Mouse (Mus musculus) heart, embryonic 14.5 days (tissue): Measurements from ENCODE around the gene Mgat5. TPM values are rescaled to one million over a fixed set of nuclear protein-coding genes. Genes with fewer than 3 reads are reported as not detected.

Experiments
- ATAC-seq: fragments of 200-750 bp; cut with Nextera tagmentation; 2 replicates; pipeline ENCODE4 v1.8.0; 2017; ENCODE audit warnings: low read depth, moderate TSS enrichment; ENCODE audit not compliant: insufficient number of reproducible peaks, insufficient read depth, low FRiP score
- H3K27ac ChIP-seq, 2 experiments: fragments of 200-500 bp in 1 of 2; fragments of 300-500 bp in 1 of 2; sonication (generic) in 1 of 2; replicated peaks in 1 of 2; 2 replicates each; pipeline ENCODE4 v1.5.1; 2012 to 2014; ENCODE audit warnings: low read depth in 2 of 2, low read length in 2 of 2, control low read depth in 1 of 2, mild to moderate bottlenecking in 1 of 2, mixed read lengths in 1 of 2; ENCODE audit not compliant: control insufficient read depth in 1 of 2, insufficient read depth in 1 of 2
- H3K27me3 ChIP-seq: fragments of 300-500 bp; sonication (generic); 2 replicates; pipeline ENCODE4 v1.6.1; 2014; ENCODE audit warnings: mild to moderate bottlenecking, low read length, control low read depth; ENCODE audit not compliant: control insufficient read depth, insufficient read depth
- H3K36me3 ChIP-seq: fragments of 300-500 bp; sonication (generic); 2 replicates; pipeline ENCODE4 v1.6.1; 2014; ENCODE audit warnings: mild to moderate bottlenecking, control low read depth, low read length, mixed read lengths; ENCODE audit not compliant: control insufficient read depth, insufficient read depth
- H3K4me1 ChIP-seq, 2 experiments: fragments of 200-500 bp in 1 of 2; fragments of 300-500 bp in 1 of 2; sonication (generic) in 1 of 2; 2 replicates each; pipeline ENCODE4 v1.6.1; 2012 to 2014; ENCODE audit warnings: low read length in 2 of 2, control low read depth in 1 of 2, mixed read lengths in 1 of 2; ENCODE audit not compliant: control insufficient read depth in 2 of 2, insufficient read depth in 2 of 2
- H3K4me2 ChIP-seq: fragments of 300-500 bp; sonication (generic); 2 replicates; pipeline ENCODE4 v1.6.1; 2014; ENCODE audit warnings: mild to moderate bottlenecking, low read length
- H3K4me3 ChIP-seq, 2 experiments: fragments of 200-500 bp in 1 of 2; fragments of 300-500 bp in 1 of 2; sonication (generic) in 1 of 2; 2 replicates each; pipeline ENCODE4 v1.5.1; 2012 to 2014; ENCODE audit warnings: low read length in 2 of 2, mild to moderate bottlenecking in 2 of 2, control low read depth in 1 of 2, low read depth in 1 of 2, moderate library complexity in 1 of 2; ENCODE audit not compliant: control insufficient read depth in 1 of 2, insufficient read depth in 1 of 2
- H3K9ac ChIP-seq: fragments of 300-500 bp; sonication (generic); 2 replicates; pipeline ENCODE4 v1.6.1; 2014; ENCODE audit warnings: mild to moderate bottlenecking, low read length
- H3K9me3 ChIP-seq: fragments of 300-500 bp; sonication (generic); 2 replicates; pipeline ENCODE4 v1.6.1; 2016; ENCODE audit warnings: low read length, control low read depth; ENCODE audit not compliant: control insufficient read depth
- WGBS: fragments of 180-500 bp; shearing (Covaris S2); extraction: QIAGEN DNeasy Blood & Tissue Kit; methylation state at CpG from one replicate; pipeline ENCODE4 v1.1.7; 2014; 5-methylcytosine and 5-hydroxymethylcytosine counted together
- polyA plus RNA-seq: library from polyadenylated mRNA; unstranded; fragments of >200 nt; fragmentation: Nextera tagmentation; extraction: Ambion mirVana; gene quantifications from 2 replicates; pipeline ENCODE4 v1.2.1, GENCODE M21; 2014

Mgat5 gene
- polyA plus RNA-seq, 1 experiment from 2014 or later, result 6.0 TPM

GRCm38 (mm10) chr1:127217665-127218064, 12.8 kb downstream of the Mgat5 start:
- Histone ChIP-seq H3K4me1 (peaks cover 6 to 16% of the 10 kb centered on the region in 2 experiments; a peak in 3 of 4 replicates), H3K9me3 (no peaks in the 10 kb centered on the region), H3K36me3 (no peaks in the 10 kb centered on the region), H3K9ac (no peak overlapping the region), H3K4me3 (no peak overlapping the region), H3K27me3 (no peaks in the 10 kb centered on the region), H3K4me2 (no peak overlapping the region), H3K27ac (no peak overlapping the region)
- ATAC-seq, result no peak
- 67% methylated on average over 4 of the region's 4 CpGs for WGBS

- H3K9me3 ChIP-seq, result no peaks in the 10 kb centered on the region
- no peaks in the 10 kb centered on the region for H3K27me3 ChIP-seq
- H3K4me1 ChIP-seq, result peaks cover 6 to 16% of the 10 kb centered on the region in 2 experiments; a peak in 3 of 4 replicates
- H3K27ac ChIP-seq, result no peak overlapping the region
- 72% methylated on average over 7 of the region's 7 CpGs for WGBS
- no peak overlapping the region for H3K9ac ChIP-seq
- no peak overlapping the region for H3K4me3 ChIP-seq
- H3K36me3 ChIP-seq, result no peaks in the 10 kb centered on the region
- no peak overlapping the region for H3K4me2 ChIP-seq
- ATAC-seq, result no peak
These were observed 13.4 kb downstream of the Mgat5 start for GRCm38 (mm10) chr1:127218182-127218581.

- Histone ChIP-seq H3K4me1 (peaks cover 6 to 16% of the 10 kb centered on the region in 2 experiments; a peak in 3 of 4 replicates), H3K9me3 (no peaks in the 10 kb centered on the region), H3K4me2 (no peak overlapping the region), H3K27ac (no peak overlapping the region), H3K36me3 (no peaks in the 10 kb centered on the region), H3K27me3 (no peaks in the 10 kb centered on the region), H3K9ac (no peak overlapping the region), H3K4me3 (no peak overlapping the region)
- no peak for ATAC-seq
- WGBS, result 80% methylated on average over 4 of the region's 4 CpGs
These were observed 14.3 kb downstream of the Mgat5 start for GRCm38 (mm10) chr1:127219161-127219560.

- H3K9ac ChIP-seq, result no peak overlapping the region
- no peak for ATAC-seq
- H3K27me3 ChIP-seq, result no peaks in the 10 kb centered on the region
- H3K4me3 ChIP-seq, result no peak overlapping the region
- WGBS, result 92% methylated on average over 4 of the region's 4 CpGs
- H3K4me2 ChIP-seq, result no peak overlapping the region
- H3K4me1 ChIP-seq, result peaks cover 6 to 16% of the 10 kb centered on the region in 2 experiments; a peak in 3 of 4 replicates
- H3K27ac ChIP-seq, result no peak overlapping the region
- H3K9me3 ChIP-seq, result no peaks in the 10 kb centered on the region
- H3K36me3 ChIP-seq, result no peaks in the 10 kb centered on the region
These were observed 14.8 kb downstream of the Mgat5 start for GRCm38 (mm10) chr1:127219621-127220020.

- Histone ChIP-seq H3K4me2 (no peak overlapping the region), H3K4me1 (peaks cover 6 to 10% of the 10 kb centered on the region in 2 experiments; a peak in 3 of 4 replicates), H3K9ac (no peak overlapping the region), H3K36me3 (no peaks in the 10 kb centered on the region), H3K27me3 (no peaks in the 10 kb centered on the region), H3K9me3 (no peaks in the 10 kb centered on the region), H3K27ac (no peak overlapping the region), H3K4me3 (no peak overlapping the region)
- no peak for ATAC-seq
- 83% methylated on average over 8 of the region's 8 CpGs for WGBS
These were observed 17.4 kb downstream of the Mgat5 start for GRCm38 (mm10) chr1:127221998-127222736.

GRCm38 (mm10) chr1:127225060-127225459, 20.2 kb downstream of the Mgat5 start:
- no peak overlapping the region for H3K4me3 ChIP-seq
- no peaks in the 10 kb centered on the region for H3K36me3 ChIP-seq
- no peak overlapping the region for H3K4me2 ChIP-seq
- 56% methylated on average over 5 of the region's 5 CpGs for WGBS
- no peak overlapping the region for H3K27ac ChIP-seq
- H3K9me3 ChIP-seq, result no peaks in the 10 kb centered on the region
- H3K9ac ChIP-seq, result no peak overlapping the region
- ATAC-seq, result no peak
- no peaks in the 10 kb centered on the region; a peak in 1 of 4 replicates for H3K4me1 ChIP-seq
- H3K27me3 ChIP-seq, result no peaks in the 10 kb centered on the region

GRCm38 (mm10) chr1:127229011-127229410, 24.2 kb downstream of the Mgat5 start:
- no peak for ATAC-seq
- Histone ChIP-seq H3K27me3 (no peaks in the 10 kb centered on the region), H3K4me2 (no peak overlapping the region), H3K9ac (no peak overlapping the region), H3K9me3 (no peaks in the 10 kb centered on the region), H3K4me3 (no peak overlapping the region), H3K27ac (no peak overlapping the region), H3K36me3 (no peaks in the 10 kb centered on the region), H3K4me1 (peaks cover 0 to 6% of the 10 kb centered on the region in 2 experiments; a peak in 2 of 4 replicates)
- 87% methylated on average over 2 of the region's 2 CpGs for WGBS
